Mouse (Mus musculus) lung, postnatal 0 days (tissue): ENCODE results near the gene Tnfaip1.

ENCODE experiments used
- CTCF ChIP-seq: IDR thresholded peaks from 2 replicates; pipeline ENCODE4 v1.5.1; 2016; ENCODE audit warnings: antibody characterized with exemption, mild to moderate bottlenecking
- EP300 ChIP-seq: IDR thresholded peaks from 2 replicates; pipeline ENCODE4 v1.6.1; 2016; ENCODE audit warnings: antibody characterized with exemption, mild to moderate bottlenecking, control low read depth

DNA sequence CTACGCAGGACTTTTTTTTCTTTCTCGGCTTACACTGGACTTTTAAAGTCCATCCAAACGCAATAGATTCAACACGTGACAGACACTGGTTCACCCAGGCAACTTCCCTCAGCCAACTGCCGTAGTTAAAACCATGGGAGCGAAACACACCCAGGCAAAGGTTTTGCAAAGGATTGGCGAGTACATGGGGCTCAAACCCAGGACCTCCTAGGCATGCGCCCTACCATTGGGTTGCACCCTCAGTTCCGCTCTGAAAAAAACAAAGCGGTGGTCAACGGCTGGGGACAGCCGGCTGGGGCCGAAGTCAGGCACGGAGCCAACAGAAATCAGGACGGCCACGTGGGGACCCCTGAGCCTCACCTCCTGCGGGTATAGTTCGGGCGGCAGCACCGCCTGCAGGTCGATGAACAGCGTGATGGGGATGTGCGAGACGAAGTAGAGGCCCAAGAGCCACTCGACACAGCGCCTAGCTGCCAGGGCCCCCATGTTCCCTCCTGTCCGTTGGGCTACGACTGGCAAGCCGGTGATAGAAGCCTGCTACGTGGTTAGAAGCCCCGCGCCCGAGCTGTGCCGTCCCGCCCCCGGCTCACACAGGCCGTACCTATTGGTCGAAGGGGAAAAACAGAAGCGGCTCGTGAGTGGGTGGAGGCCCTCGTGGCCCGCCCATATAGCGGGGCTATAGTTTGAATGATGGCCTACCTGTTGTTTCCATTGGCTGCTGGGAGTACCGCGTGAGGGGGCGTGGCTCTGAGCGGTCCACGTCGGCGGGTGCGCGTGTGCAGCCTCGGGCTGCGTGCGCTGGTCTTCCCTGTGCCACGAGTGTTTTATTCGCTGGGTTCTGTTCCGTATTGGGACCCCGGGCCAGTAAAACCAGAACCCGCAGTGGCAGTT lies 14.3 kb upstream of the Tnfaip1 start, which contains the start of gene Tmem97:
- no peak for TF ChIP-seq EP300
- TF ChIP-seq CTCF, result peak; percentile 58
